Mouse (Mus musculus) MN1 (cell line): ENCODE results near the gene Eid2b.

Experiments used
- DNase-seq: peaks from one replicate; pipeline ENCODE4 v3.0.0-alpha.2; 2016; ENCODE audit warnings: low spot score

The Eid2b gene

GRCm38 (mm10) chr7:28301616-28302433 lies 24.3 kb downstream of the Eid2b start, which contains the start of gene Dll3:
Dll3 (minus strand) TSS chr7:28302238.
- peak; percentile 56 for DNase-seq

DNA sequence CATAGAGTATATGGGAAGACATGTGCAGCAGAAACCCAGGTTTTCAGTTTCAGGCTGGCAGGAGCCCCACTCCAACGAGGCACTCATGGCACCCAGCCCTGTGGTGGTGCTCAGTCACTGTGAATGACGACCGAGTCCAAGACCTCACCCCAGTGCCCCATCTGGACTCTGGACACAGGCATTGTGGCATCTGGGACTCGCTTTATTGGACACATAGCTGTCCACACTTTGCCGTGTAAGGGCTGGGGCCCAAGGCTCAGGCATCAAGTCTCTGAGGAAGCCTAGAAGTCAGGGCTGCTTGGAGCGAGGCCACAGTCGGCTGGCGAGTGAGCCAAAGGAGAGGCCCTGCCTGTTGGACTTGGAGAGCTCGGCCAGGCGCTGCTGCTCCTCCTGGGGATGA lies 28.1 kb downstream of the Eid2b start:
- no peak for DNase-seq

GRCm38 (mm10) chr7:28306216-28306615 lies 28.7 kb downstream of the Eid2b start:
- no peak for DNase-seq

DNA sequence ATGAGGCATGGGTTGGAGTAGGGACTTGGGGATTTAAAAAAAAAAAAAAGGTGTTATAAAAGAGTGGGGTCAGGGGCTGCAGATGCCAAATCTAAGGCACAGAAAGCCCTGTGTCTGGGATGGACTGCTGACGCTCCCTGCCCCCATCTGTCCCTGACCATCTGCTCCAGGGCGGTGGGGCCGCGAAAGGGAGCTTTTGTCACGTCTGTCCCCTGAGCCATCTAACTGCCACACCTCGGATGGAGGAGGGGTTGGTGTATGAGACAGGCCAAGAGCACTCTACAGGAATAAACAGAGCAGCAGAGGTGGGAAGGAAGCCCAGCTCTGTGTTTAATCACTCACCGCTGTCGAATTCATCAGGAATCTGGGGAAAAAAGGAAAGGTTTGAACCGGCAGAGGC lies 32.2 kb downstream of the Eid2b start:
- peak; percentile 20 for DNase-seq

DNA sequence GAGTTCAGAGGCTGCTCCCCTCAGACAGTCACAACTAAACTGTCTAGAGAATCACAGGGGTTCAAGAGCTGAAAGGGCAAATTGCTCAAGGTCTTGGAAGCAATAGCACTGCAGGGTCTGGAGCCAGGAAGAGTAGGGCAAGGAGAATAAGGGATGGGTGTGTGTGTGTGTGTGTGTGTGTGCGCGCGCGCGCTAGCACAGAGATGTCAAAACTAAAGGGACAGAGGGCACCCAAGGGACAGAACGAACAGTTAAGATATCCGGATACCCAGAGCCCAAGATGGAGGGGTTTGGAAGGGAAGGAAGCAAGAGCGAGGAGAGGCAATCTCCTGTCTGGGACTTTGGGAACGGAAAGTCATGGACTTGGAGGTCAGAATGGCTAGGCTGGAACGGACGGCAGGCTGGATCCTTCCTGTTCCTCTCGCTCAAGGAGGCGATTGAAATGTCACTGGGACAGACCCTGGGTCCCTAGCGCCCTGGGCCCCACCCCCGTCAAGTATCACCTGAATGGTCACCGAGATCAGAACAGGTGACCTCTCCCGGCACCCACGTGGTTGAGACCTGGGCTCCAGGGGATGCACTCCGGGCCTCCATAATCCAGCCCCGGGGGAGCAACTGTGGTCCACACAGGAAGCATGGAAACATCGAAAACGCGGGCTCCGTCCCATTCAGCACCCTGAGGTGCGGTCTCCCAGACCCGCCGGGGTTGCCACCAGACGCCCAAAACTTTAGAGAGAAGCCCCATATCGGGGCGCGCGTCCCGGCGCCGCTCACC lies 33.8 kb downstream of the Eid2b start:
- peak; percentile 26 for DNase-seq

GRCm38 (mm10) chr7:28311926-28312543 lies 34.5 kb downstream of the Eid2b start, which contains the start of gene Timm50:
Timm50 (minus strand) TSS chr7:28312072.
- peak; percentile 96 for DNase-seq

- DNase-seq = no peak
Observed at GRCm38 (mm10) chr7:28318036-28318435, 40.5 kb downstream of the Eid2b start.

DNA sequence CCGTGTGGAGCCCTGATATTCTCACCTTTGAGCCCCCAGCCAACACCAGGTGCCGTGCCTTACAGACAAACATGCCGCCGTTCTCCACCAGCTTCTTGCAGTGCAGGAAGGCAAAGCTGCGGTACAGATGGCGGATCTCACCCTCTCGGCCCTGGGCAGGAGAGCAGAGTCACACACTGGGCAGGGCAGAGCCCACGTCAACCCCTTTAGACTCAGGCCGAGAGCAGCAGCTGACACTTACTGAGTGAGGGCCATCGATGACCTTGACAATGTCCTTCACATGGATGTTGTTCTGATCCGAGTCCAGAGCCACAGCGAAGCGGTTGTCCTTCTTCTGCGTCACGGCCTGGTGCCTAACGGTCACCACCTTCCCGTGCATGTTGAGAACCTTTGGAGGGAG lies 41.2 kb downstream of the Eid2b start:
- DNase-seq = no peak

GRCm38 (mm10) chr7:28321974-28322720 lies 44.6 kb downstream of the Eid2b start:
- no peak for DNase-seq

DNA sequence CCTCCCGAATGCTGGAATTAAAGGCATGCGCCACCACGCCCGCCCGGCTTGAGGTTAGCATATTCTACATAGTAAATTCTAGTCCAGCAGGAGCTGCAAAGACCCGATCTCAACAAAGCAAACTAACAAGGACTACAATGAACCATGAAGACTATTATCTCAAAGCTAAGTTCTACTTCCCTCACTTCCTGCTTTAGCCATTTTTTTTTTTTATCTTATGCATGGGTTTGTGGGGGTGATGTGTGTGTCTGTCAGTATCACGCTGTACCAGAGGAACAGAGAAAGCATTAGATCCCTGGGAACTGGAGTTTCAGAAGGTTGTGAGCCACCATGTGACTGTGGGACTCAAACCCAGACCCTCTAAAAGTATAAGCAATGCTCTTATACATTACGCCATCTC lies 47.8 kb downstream of the Eid2b start:
- DNase-seq = no peak

DNA sequence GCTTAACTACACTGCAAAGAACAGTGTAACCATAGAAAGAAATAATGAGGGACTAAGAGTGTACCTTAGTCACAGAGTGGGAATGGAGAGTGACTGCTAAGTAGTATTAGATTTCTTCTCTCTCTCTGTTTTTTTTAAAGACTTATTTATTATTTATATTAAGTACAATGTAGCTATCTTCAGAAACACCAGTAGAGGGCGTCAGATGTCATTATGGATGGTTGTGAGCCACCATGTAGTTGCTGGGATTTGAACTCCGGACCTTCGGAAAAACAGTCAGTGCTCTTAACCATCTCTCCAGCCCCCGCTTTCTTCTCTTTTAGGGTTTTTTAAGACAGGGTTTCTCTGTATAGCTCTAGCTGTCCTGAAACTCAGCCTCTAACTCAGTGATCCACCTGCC lies 48.9 kb downstream of the Eid2b start:
- no peak for DNase-seq

DNA sequence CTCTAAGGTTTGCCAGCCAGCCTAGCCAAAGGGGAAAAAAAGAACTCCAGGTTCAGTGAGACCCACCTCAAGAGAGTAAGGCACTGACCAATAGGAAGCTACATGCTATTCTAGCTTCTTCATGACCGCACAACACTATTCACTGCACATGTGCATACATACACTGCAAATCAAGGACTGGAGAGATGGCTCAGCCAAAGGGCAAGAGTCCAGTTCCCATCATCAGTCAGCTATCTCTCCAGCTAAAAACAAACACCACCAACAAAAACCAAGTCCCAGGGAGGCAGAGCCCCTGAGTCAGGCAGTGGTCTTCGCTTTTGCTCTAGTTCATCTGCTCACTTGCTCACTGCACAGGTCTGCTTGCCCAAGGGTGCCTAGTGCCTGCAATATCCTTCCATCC lies 50.7 kb downstream of the Eid2b start:
- no peak for DNase-seq
